Mouse (Mus musculus) adrenal gland, postnatal 25 days (tissue): ENCODE measurements around the gene Cox19. TPM values are rescaled to one million over a fixed set of nuclear protein-coding genes. Genes with fewer than 3 reads are reported as not detected.

ENCODE experiments used
- DNase-seq: peaks from one replicate; pipeline ENCODE4 v3.0.0; 2021; ENCODE audit warnings: mixed read lengths
- total RNA-seq: library from RNA; stranded (reverse); gene quantifications from 2 replicates; pipeline ENCODE4 v1.2.3, GENCODE M21; 2021

The Cox19 gene
- total RNA-seq, 1 experiment from 2014 or later: 66.5 TPM

DNA sequence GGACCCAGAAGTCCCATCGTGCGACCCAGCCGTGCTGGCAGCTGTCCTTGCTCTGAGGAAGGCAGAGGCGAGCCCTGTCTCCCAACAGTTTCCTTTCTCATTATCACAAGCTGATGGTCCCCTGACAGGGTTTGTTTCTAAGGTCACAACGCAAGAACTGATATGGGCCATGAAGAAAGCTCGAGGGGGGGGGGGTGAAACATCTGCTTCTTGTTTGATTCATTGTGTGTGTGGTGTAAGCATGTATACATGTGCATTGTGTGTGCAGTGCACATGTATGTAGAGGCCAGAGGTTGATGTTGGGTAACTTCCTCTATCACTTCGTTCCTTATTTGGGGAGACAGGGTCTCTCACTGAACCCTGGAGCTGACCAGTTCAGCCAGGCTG, 23.6 kb downstream of the Cox19 start:
- DNase-seq: no peak

DNA sequence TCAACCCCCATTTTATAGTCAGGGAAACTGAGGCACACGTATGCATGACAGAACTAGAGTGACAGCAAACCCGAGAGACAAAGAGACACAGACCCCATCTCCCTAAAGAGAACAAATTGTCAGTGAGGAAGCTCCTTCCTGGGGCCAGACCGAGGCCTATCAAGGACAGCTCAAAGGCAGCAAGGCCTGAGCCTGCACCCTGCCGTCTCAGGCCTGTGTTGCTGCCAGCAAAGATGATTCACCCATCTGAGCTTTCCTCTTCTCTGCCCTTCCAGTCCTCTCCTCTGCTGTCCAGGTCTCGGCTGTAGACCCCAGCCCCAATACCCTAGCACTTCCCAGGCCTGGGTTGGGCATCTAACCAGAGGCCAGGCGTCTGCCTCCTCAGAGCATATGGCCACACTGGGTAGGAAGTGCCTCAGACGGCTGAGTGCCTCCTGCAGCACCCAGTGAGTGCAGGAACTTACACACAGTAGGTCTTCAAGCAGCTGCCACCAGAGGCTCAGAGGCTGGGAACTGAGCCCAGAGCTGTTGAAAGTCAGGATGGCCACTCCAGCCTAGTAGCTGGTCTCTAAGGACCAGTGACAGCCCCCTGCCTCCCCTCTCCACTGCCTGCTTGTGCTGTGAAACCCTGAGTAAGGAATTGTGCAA, 24.1 kb downstream of the Cox19 start:
- no peak for DNase-seq

DNA sequence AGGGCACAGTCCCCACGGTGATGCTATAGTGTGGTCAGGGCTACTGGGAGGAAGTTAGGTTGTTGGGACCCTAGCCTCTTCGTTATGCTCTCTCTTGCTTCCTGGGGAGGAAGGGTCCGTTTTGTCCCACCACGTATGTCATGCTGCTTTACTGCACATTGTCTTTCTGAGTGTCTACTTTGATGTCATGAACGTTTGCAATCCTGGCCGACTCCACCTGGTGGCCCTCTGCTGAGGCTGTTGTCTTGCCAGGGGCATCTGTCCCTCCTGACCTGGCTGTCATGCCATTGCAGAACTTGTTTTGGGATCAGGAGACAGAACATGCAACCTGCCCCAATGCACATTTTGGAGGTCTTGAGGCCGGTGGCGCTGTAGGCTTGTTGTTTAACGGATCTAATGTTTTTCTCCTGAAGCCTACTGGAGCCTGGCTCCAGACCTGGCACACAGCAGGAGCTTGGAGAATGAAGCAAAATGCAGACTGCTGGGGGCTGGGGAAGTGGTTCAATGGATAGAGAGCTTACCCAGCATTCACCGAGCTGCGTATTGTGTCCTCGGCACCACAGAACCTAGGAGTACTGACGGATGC, 25.0 kb downstream of the Cox19 start:
- DNase-seq: no peak

- DNase-seq: peak; percentile 70
These were observed 25.7 kb downstream of the Cox19 start, which contains the start of gene Adap1 for GRCm38 (mm10) chr5:139325395-139325966. TSS of gene Adap1 (minus strand) at chr5:139325622.

GRCm38 (mm10) chr5:139324691-139325394, 26.4 kb downstream of the Cox19 start:
- DNase-seq: no peak

- no peak for DNase-seq
These were observed 27.1 kb downstream of the Cox19 start for GRCm38 (mm10) chr5:139324045-139324491.

DNA sequence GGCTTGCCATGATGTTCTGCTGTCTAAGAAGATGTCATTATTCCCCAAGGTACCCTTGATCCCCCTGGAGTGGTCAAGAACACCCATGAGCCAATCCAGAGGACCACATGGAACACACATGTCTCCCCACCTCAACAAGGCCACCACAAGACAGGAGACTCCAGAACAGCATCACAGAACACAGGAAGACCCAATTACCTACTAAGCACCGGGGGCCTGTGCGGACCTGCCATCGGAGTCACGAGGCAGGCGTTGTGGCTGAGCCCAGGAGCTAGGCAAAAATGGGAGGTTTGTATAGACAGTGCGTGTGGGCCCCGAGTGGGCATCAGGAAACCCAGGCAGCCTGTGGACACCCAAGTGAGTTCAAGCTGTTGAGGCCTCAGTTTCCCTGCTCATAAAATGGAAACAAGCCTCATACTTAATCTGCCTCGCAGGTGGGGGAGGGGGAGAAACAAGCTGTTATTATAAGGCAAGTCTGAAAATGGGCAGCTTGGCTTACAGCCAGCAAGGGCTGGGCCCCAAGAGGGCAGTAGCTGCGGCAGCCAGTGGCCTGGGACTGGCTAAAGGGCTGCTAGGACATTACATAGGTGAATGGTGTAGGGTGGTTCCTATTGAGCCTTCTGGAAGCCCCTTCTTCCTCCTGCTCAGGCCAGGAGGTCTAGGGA, 27.8 kb downstream of the Cox19 start:
- no peak for DNase-seq

DNA sequence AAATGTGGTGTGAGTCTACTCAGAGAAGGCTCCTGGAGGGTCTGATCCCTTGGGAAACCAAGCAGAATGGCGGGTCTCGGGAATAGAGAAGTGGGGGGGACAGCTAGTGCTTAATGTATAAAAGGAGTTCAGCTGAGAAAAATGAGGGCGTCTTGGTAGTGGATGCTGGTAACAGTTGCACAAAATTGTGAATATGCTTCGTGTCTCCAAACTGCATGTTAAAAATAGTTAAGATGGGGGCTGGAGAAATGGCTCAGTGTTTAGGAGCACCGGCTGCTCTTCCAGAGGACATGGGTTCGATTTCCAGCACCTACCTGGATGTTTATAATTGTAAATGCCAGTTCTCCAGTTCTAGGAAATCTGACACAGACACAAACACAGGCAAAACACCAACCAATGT, 29.9 kb downstream of the Cox19 start:
- DNase-seq: no peak

DNA sequence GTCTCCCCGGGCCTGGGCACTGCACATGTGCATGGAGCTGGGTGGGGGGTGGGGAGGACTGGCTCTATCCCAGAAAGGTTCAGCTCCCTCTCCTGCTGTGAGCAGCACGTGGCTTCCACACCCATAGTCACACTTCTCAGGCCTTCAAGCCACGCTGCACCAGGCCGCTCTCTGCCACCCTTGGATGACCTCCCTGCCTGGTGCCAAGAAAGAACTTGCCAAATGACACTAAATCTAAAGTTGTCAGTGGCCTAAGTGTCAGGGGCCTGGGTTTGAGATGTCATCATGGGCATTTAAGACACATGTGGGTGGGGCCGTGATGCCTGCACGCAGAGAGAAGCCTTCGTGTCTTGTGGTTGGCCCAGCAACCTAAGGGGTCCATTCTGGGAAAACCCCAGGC, 30.8 kb downstream of the Cox19 start:
- DNase-seq: no peak

- no peak for DNase-seq
These were observed 33.3 kb downstream of the Cox19 start for GRCm38 (mm10) chr5:139317751-139318504.

- no peak for DNase-seq
These were observed 34.1 kb downstream of the Cox19 start for GRCm38 (mm10) chr5:139316982-139317675.

DNA sequence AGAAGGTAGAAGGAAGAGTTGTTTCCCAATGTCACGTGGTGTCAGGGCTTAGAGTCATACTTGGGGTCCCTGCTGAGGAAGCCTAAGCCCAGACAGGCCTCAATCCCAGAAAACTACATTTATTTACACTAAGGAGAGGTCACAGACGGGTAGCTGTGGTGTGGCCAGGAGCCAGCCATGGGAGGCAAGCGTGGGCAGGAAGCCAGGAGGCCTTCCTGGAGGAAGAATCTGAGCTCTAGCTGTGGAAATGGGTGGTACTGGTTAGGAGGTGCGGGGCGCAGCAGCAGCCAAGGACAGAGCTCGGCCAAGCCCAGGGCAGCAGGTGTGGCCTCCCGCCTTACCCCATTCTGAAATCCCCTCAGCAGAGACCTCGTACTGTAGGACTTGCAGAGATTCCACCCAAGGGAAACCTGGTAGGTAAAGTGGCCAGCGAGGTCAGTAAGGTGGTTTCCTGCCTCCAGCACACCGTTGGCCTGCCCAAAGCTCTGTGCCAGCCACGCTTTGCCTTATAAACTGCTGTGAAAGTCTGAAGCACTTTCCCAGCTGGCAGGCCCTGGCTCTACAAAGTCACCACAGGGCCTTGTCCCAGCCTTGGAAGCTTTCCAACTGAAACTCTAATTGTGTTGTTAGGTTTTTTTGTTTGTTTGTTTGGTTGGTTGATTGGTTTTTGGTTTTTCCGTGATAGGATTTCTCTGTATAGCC, 36.1 kb downstream of the Cox19 start:
- DNase-seq: no peak

- no peak for DNase-seq
These were observed 37.7 kb downstream of the Cox19 start for GRCm38 (mm10) chr5:139313536-139313935.

GRCm38 (mm10) chr5:139311822-139312221, 39.4 kb downstream of the Cox19 start:
- peak; percentile 44 for DNase-seq

DNA sequence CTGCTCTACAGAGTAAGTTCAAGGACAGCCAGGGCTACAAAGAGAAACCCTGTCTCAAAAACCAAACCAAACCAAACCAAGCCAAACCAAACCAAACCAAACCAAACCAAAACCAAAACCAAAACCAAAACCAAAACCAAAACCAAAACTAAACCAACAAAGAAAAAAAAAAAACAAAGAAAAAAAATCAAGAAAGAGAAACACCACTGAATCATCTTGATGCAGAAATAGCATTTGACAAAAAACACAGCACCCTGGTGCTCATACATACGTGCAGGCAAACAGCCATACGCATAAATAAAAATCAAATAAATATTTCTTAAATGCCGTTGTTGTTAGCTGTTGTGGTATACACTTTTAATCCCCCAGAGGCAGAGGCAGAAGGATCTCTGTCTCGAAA, 40.7 kb downstream of the Cox19 start:
- DNase-seq: no peak

- no peak for DNase-seq
These were observed 41.3 kb downstream of the Cox19 start for GRCm38 (mm10) chr5:139309946-139310345.

DNA sequence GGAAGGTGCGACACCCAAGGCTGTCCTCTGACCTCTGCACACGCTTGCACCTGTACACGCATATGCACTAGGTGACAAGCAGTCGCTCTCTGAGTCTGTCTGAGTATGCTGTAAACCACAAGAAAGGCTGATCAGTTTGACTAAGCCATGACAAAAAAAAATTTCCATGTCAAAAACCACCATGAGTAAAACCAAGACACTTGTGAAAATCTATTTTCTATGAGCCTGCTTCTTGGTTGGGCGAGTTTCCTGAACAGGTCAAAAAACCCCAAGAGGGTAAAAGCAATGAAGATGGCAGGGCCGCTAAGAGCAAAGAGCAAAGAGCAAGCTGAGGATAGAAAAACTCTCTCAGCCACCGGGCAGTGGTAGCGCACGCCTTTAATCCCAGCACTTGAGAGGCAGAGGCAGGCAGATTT, 47.6 kb downstream of the Cox19 start:
- no peak for DNase-seq

- DNase-seq: no peak
These were observed 49.1 kb downstream of the Cox19 start for GRCm38 (mm10) chr5:139302101-139302500.

DNA sequence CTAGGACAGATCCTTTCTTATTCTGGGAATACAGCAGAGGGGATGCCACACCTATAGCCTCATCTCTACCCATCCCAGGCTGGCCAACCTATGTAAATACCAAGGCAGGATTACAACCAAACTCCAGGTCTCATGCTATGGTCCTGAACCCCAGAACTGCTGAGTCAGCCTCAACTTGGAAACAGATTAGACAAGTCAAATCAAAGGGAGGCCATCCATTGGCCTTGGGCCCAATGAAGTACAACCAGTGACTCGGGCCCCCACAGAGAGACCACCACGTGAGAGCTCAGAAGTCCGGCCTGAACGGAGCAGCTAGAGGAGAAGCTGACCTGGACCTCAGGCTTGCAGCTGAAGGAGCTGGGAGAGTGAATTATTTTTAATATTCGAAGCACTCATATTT, 53.5 kb downstream of the Cox19 start:
- no peak for DNase-seq

- no peak for DNase-seq
These were observed 54.1 kb downstream of the Cox19 start for GRCm38 (mm10) chr5:139297092-139297491.

DNA sequence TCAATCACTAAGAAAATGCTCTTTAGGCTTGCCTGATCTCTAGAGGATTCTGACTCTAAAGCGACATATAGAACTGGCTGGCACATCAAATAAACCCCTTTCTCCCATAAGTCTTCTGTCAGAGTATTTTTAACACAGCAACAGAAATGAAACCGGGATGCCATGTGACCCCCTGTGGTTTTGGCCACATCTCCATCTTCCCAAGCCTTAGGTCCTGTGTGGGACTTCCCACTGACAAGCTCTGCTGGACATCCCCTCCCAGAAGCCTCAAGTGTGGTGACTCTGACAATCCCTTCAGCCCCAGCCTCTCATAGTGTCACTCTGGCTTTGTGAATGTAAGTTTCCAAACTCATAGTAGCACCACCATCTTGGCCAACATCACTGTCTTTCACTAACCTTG, 57.1 kb downstream of the Cox19 start:
- no peak for DNase-seq
